Mouse (Mus musculus) olfactory bulb, adult 2 months (tissue): ENCODE results near the gene Actg2. TPM values are rescaled to one million over a fixed set of nuclear protein-coding genes. Genes with fewer than 3 reads are reported as not detected.
"Not testable (repeated sequence)": the region's sequence is repeated elsewhere in the genome, so short reads cannot be mapped to it uniquely, and the experiment has no call there.

Source experiments
- H3K27ac ChIP-seq: fragments of 200-500 bp; 2 replicates; pipeline ENCODE4 v1.5.1; 2012; ENCODE audit warnings: low read depth, low read length; ENCODE audit not compliant: insufficient read depth
- H3K4me1 ChIP-seq: fragments of 200-500 bp; 2 replicates; pipeline ENCODE4 v1.6.1; 2012; ENCODE audit warnings: low read length; ENCODE audit not compliant: control insufficient read depth, insufficient read depth
- H3K4me3 ChIP-seq: fragments of 200-500 bp; 2 replicates; pipeline ENCODE4 v1.5.1; 2012; ENCODE audit warnings: mild to moderate bottlenecking, low read depth, low read length, moderate library complexity; ENCODE audit not compliant: insufficient read depth
- CTCF ChIP-seq: fragments of 200-500 bp; IDR thresholded peaks from 2 replicates; pipeline ENCODE4 v1.5.1; 2012; ENCODE audit warnings: low read depth, mild to moderate bottlenecking, low read length, moderate library complexity; ENCODE audit not compliant: insufficient read depth
- POLR2A ChIP-seq: fragments of 200-500 bp; IDR thresholded peaks from 2 replicates; pipeline ENCODE4 v1.6.1; 2012; ENCODE audit warnings: mild to moderate bottlenecking, low read depth, low read length, moderate library complexity; ENCODE audit not compliant: insufficient read depth
- WGBS: fragments of 180-500 bp; shearing (Covaris S2); methylation state at CpG from one replicate; pipeline ENCODE4 v1.1.7; 2018; 5-methylcytosine and 5-hydroxymethylcytosine counted together
- polyA plus RNA-seq: library from polyadenylated mRNA; stranded (reverse); fragments of >200 nt; gene quantifications from 2 replicates; pipeline ENCODE4 v1.2.4, GENCODE M21; 2012; ENCODE audit warnings: low replicate concordance; ENCODE audit not compliant: missing spikeins, insufficient read depth, insufficient read length

Gene Actg2
- polyA plus RNA-seq: not detected in 2 replicates

DNA sequence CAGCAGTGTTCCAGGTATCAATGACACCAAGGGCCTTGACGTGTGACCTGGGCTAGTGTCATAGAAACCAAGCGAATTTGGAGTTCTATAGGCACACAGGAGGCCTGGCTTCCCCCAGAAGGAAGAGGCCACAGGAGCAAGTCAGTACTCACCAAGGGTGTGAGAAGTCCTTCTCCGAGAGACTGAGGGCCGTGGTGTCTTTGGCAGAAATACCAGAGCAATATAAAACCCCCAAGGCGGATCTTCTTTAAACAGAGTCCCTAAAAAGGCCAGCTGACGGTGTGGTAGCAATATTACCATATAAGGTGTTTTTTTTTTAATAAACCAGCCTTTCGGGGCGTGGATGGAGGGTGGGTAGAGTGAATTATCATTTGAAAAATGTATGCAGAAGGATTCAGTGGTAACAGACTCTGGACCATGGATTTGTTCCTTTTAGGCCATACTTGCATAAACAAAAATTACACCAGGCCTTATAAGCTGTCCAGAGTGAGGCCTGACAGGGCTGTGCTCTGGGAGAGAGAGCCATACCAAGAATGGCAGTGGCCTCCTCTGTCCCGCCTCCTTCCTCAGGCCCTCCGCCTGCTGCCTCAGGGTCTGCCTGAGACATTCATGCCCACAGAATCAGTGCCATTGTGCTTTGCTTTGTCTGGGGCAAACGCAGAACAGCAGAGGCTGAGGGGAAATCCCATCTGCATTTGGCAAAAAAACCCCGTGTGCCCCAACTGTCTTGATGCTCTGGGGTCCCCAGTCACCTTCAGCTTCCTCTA lies at the start of gene Actg2:
TSS of gene Actg2 (minus strand) at position 238 of the 767 bp plus-strand sequence.
- 75% methylated on average over 12 of the region's 12 CpGs for WGBS
- TF ChIP-seq CTCF: no peak
- no peak for TF ChIP-seq POLR2A
- H3K27ac ChIP-seq: no peak within 1 kb of the TSS
- H3K4me1 ChIP-seq: peaks cover 3% of the 10 kb centered on the region; the same call in 1 of the 2 replicates
- no peak within 1 kb of the TSS for H3K4me3 ChIP-seq

DNA sequence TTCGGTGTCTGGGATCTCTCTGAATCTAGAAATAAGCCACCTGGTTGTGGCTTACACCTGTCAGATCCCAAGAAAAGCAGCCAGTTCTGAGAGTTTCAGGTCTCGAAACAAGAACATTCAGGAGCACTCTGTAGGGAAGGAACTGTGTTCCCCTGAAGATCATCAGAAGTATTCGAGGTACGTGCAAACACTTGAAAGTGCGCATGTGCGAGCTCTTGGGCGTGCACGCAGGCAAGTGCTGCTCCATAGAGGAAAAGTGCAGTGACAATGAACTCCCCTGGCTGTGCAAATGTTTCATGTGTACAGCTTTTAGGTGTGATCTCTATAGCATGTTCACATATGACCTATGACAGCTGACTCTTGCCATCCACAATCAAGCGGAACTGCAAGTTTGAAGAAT lies 49.3 kb upstream of the Actg2 start:
- H3K4me1 ChIP-seq, H3K27ac ChIP-seq, H3K4me3 ChIP-seq: not testable (repeated sequence)
- WGBS: 91% methylated on average over 9 of the region's 9 CpGs

DNA sequence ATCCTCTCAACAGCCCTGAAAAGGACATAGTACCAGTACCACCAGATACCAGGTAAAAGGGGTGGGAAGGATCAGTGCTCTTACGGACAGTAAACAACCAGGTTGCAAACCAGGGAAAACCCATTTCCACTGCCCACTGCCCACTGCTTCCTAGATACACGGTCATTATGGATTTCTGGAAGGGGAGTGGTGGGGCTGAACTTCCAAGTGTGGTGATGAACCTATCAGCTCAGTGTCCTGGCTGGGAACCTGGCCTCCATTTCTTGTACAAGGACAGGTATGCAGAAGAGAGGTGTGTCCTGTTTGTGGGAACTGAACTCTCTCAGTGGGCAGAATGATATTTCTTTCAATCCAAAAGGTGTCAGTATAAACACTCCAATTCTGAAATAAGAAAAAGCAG lies 47.5 kb upstream of the Actg2 start:
- H3K4me1 ChIP-seq: no peaks in the 10 kb centered on the region
- H3K27ac ChIP-seq: no peak overlapping the region
- H3K4me3 ChIP-seq: no peak overlapping the region
- WGBS: 65% methylated on average over 2 of the region's 2 CpGs
- TF ChIP-seq CTCF (no peak), POLR2A (no peak)

DNA sequence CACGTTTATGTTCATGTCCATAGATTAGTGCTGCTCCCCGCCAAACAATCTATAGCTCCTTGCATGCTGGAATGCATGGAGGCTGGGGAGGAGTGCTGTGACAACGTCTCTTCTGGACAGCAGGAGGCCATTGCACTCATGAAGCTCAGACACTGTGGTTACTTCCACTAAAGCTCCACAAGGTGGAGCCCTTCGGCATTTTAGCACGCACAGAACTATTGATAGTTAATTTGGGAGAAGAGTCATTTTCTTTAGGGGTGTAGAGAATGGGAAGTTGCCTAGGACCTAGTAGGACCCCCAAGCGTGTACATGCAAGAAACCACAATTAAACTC lies 46.8 kb upstream of the Actg2 start:
- TF ChIP-seq CTCF (0 out of 2 replicates have a peak, but pooled peaks have one; percentile 20), POLR2A (no peak)
- Histone ChIP-seq H3K4me3 (no peak overlapping the region), H3K27ac (no peak overlapping the region), H3K4me1 (no peaks in the 10 kb centered on the region)
- WGBS: under 1% methylated on average over 6 of the region's 6 CpGs

DNA sequence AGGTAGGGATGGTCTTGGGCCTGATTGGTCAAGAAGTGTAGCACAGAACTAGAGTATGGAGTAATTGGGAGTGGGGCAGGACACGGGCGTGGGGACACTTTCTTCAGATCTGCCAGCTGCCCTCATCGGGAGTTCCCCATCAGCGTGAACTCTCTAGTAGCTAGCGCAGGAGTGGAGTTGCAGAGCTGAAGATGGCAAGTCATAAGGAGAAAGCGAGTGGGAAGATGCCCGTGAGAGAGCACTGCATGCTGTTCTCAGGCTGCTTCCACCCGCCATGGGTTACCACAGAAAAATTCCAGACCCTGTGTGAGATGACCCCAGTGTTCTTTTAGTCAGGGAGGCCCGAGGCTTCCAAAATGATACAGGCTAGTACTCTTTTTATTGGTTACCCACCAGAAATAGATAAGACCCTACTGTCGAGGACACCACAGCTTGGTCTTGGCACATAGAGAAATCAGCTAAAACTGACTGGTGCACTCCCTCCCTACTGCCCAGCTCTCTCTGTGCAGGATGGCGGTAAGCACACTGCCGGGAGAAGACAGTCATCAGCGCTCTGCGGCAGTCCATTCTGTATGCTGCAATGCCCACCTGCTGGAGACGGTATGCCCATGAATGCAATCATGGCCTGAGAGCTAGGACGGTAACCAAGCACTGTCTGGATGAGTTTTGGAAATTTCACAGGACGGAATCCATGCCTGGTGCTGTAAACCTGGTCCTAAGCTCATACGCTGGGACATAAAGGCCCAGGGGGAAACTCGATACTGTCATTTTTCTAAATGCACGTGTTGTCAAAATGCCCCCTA lies 46.3 kb upstream of the Actg2 start:
- 52% methylated on average over 20 of the region's 20 CpGs for WGBS
- TF ChIP-seq POLR2A (no peak), CTCF (no peak)
- Histone ChIP-seq H3K4me3 (no peak overlapping the region), H3K27ac (no peak overlapping the region), H3K4me1 (no peaks in the 10 kb centered on the region)

DNA sequence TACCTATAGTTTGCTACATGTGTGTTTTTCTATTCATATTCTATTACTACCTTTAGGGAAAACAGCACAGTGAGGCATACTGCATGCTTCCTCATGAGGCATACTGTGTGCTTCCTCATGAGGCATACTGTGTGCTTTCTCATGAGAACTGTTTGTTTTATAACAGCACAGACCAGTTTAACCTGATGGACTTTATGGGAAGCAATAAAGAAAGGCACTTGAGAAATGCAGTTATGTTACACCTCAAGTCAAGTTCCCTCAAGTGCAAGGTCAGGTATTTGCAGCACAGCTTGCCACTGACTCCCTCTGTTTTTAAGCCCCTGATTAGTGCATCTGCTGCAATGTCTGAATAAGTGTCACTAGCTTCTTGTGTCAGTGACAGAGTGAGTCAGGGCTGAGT lies 41.5 kb upstream of the Actg2 start:
- Histone ChIP-seq H3K27ac (no peak overlapping the region), H3K4me3 (no peak overlapping the region), H3K4me1 (peaks cover 2% of the 10 kb centered on the region; the same call in 1 of the 2 replicates)
- TF ChIP-seq CTCF: no peak

DNA sequence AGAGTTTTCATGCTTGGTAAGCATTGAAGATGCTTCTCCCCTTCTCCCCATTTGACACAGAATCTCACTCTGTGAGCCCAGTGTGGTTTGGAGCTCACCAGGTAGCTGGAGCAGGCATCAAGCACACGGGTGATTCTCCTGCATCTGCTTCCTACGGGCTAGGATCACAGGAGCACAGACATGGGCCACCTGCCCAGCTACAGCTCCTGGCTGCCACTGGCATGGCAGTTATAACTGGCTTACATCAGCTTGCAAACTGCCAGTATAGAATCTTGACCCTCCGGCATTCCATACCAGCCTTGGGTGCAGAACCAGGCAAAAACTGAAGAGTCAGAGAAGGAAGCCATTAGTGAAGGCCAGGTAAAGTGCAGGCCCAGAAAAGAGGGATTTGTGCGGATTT lies 39.5 kb upstream of the Actg2 start:
- WGBS: 83% methylated on average over 4 of the region's 4 CpGs
- TF ChIP-seq CTCF (no peak), POLR2A (no peak)
- peaks cover 7% of the 10 kb centered on the region for H3K4me1 ChIP-seq
- no peak overlapping the region for H3K4me3 ChIP-seq
- no peak overlapping the region for H3K27ac ChIP-seq

DNA sequence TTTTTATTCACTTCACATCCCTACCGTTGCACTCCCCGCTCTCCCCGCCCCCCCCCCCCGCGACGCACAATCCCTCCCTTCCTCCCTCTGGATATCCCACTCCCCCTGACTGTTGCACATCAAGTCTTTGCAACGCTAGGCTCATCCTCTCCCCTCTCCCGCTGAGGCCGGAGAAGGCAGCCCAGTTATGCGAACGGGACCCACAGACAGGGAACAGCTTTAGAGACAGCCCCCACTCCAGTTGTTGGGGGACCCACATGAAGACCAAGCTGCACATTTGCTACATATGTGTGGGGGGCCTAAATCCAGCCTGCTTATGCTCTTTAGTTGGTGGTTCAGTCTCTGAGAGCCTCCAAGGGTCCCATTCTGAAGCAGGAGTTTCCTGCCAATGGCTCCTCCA lies 36.6 kb upstream of the Actg2 start, which contains the start of gene Stambp:
TSS of gene Stambp (minus strand) at position 59 of the 400 bp plus-strand sequence.
- H3K4me3 ChIP-seq: peak within 1 kb of the TSS; percentile 85
- peak within 1 kb of the TSS; percentile 50 for H3K27ac ChIP-seq
- TF ChIP-seq POLR2A (no peak), CTCF (no peak)
- peaks cover 20% of the 10 kb centered on the region for H3K4me1 ChIP-seq
- WGBS: under 1% methylated on average over 11 of the region's 11 CpGs
